10 mouse cellular contexts compared by ENCODE assay signal in the genomic region with DNA sequence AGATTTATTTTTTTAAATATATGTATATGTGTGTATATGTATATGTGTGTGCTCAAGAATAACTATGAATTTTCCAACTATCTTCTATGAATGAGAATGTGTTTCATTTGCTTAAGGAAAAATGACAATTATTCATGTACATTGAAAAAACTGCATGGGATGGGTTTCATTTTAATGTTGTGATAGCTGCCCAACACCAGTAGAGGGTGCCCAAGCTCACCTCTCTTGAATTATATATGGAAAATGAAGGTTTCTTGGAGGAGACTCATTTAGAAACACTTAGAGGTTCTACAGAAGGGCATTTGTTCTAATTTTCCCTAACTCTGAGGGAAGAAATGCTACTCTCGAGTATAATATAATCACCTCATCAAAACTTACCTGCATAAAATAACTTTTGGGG. TPM values are rescaled to one million over a fixed set of nuclear protein-coding genes. Genes with fewer than 3 reads are reported as not detected.
DNase-seq lines count a peak whose midpoint lies in the region; ATAC-seq lines count a peak whose summit lies in the region.
"Had no signal": no experiment of that assay in that cellular context is flagged by ENCODE, and none has a peak within 500 bp of the region (broad histone marks: within the 10 kb centered on the region; RNA-seq: fewer than 3 reads in every experiment).

No protein-coding gene starts in this region.

- H3K4me1 ChIP-seq in hindbrain, embryonic 11.5 days (replicated peaks; ENCODE audit: control insufficient read depth, insufficient read depth, low read length), result no peaks in the 10 kb centered on the region
- no peaks in the 10 kb centered on the region for H3K4me1 ChIP-seq in hindbrain, embryonic 13.5 days (replicated peaks)

- WGBS in hindbrain, embryonic 11.5 days, result 91% methylated on average over 1 of the region's 1 CpGs
- WGBS in hindbrain, embryonic 13.5 days, result 83% methylated on average over 1 of the region's 1 CpGs

- peak; percentile 54 for DNase-seq in hindbrain, embryonic 11.5 days (ENCODE audit: low spot score)
- peak; percentile 45 for DNase-seq in right cerebral cortex, adult 18-20 months
- DNase-seq in right cerebral cortex, postnatal 14 days, result no peak
- peak; percentile 50 for DNase-seq in R1 (ENCODE audit: low read depth, low spot score)
- peak; percentile 12 for DNase-seq in splenic B cell, adult 2 months (ENCODE audit: low read depth, low spot score)
- DNase-seq in heart, adult 8-10 months (ENCODE audit: low spot score), result no peak
- DNase-seq in liver, result no peak
- DNase-seq: kidney, adult 11 months; right cerebral cortex, postnatal 25 days had no signal

- H3K9me3 ChIP-seq in hindbrain, embryonic 11.5 days (ENCODE audit: control insufficient read depth, low read length), result no peaks in the 10 kb centered on the region
- no peaks in the 10 kb centered on the region for H3K9me3 ChIP-seq in hindbrain, embryonic 13.5 days

- no peak overlapping the region for H3K4me2 ChIP-seq in hindbrain, embryonic 11.5 days (replicated peaks; ENCODE audit: low read depth, low read length)
- no peak overlapping the region for H3K4me2 ChIP-seq in hindbrain, embryonic 13.5 days

- no peak overlapping the region for H3K9ac ChIP-seq in hindbrain, embryonic 11.5 days (ENCODE audit: low read depth, low read length)
- H3K9ac ChIP-seq in hindbrain, embryonic 13.5 days, result no peak overlapping the region

- no peak overlapping the region for H3K27ac ChIP-seq in hindbrain, embryonic 11.5 days (ENCODE audit: low read depth, low read length)
- H3K27ac ChIP-seq in hindbrain, embryonic 13.5 days, result no peak overlapping the region

- ATAC-seq in hindbrain, embryonic 11.5 days (ENCODE audit: low FRiP score), result no peak
- ATAC-seq in hindbrain, embryonic 13.5 days (ENCODE audit: low FRiP score), result no peak

- H3K4me3 ChIP-seq in hindbrain, embryonic 11.5 days (ENCODE audit: low read depth, low read length), result no peak overlapping the region
- H3K4me3 ChIP-seq in hindbrain, embryonic 13.5 days, result no peak overlapping the region

- H3K27me3 ChIP-seq in hindbrain, embryonic 11.5 days (ENCODE audit: control insufficient read depth, insufficient read depth, low read length), result no peaks in the 10 kb centered on the region
- H3K27me3 ChIP-seq in hindbrain, embryonic 13.5 days, result no peaks in the 10 kb centered on the region
- no peaks in the 10 kb centered on the region for H3K27me3 ChIP-seq in splenic B cell, adult 2 months (ENCODE audit: control insufficient read depth, insufficient read depth, low read length, poor library complexity, severe bottlenecking)

- no peaks in the 10 kb centered on the region for H3K36me3 ChIP-seq in hindbrain, embryonic 11.5 days (ENCODE audit: control insufficient read depth, insufficient read depth, low read length)
- H3K36me3 ChIP-seq in hindbrain, embryonic 13.5 days, result 0 out of 2 replicates have a peak, but pooled peaks cover 3% of the 10 kb centered on the region
- H3K36me3 ChIP-seq in splenic B cell, adult 2 months (ENCODE audit: control insufficient read depth, insufficient read depth, low read length, poor library complexity, severe bottlenecking), result no peaks in the 10 kb centered on the region

RNA-seq across cellular contexts. Expression of a gene that starts 35.7 kb away (rescaled TPM):
- 11.5 and 12.4 TPM in 2 replicates for polyA plus RNA-seq in hindbrain, embryonic 11.5 days (2014; fragmentation: Nextera tagmentation; extraction: Ambion mirVana)
- 13.3 and 13.6 TPM in 2 replicates for polyA plus RNA-seq in hindbrain, embryonic 13.5 days (2015; fragmentation: Nextera tagmentation; extraction: Ambion mirVana)
- 10 to 100 TPM; 12.9 to 16.4 (median 14.2) TPM for total RNA-seq in heart, adult 8-10 months (2022)

Comparison
In these comparisons a context has a peak if more than half of its experiments do, and no peak if none do; other contexts are left out.
1. DNase-seq: peak in hindbrain, embryonic 11.5 days (single experiment), right cerebral cortex, adult 18-20 months (single experiment), R1 (single experiment) and splenic B cell, adult 2 months (single experiment); none in right cerebral cortex, postnatal 14 days (single experiment), heart, adult 8-10 months (single experiment) and liver (single experiment).